Comparison of ENCODE assay signal across 8 mouse cellular contexts in genomic region chr11:76436864-76437437, GRCm38 (mm10). TPM values are rescaled to one million over a fixed set of nuclear protein-coding genes. Genes with fewer than 3 reads are reported as not detected.
DNase-seq lines count a peak whose midpoint lies in the region; ATAC-seq and TF ChIP-seq lines count a peak whose summit lies in the region.

No protein-coding gene starts in this region.

- TF ChIP-seq CTCF in intestine, postnatal 0 days (IDR thresholded peaks at IDR 0.05; ENCODE audit: low read depth): peak; percentile 36; the same call in 1 of the 2 replicates
- TF ChIP-seq CTCF in olfactory bulb, adult 2 months (IDR thresholded peaks at IDR 0.05; ENCODE audit: insufficient read depth, low read depth, low read length): no peak
- no peak for TF ChIP-seq CTCF in thymus, adult 2 months (IDR thresholded peaks at IDR 0.05; ENCODE audit: borderline replicate concordance, control insufficient read depth, extremely low read depth, insufficient read depth, low read length, poor library complexity)

- peak overlapping the region; percentile 60 for H3K4me2 ChIP-seq in intestine, postnatal 0 days (replicated peaks; ENCODE audit: low read depth)
- 0 out of 2 replicates have a peak overlapping the region, but pooled peaks have one; percentile 2 for H3K4me2 ChIP-seq in liver, embryonic 16.5 days (ENCODE audit: low read depth, low read length)

- WGBS in intestine, postnatal 0 days: 37% methylated on average over 28 of the region's 28 CpGs
- 31% methylated on average over 28 of the region's 28 CpGs for WGBS in liver, embryonic 16.5 days (ENCODE audit: insufficient replicate concordance)
- 15% methylated on average over 28 of the region's 28 CpGs for WGBS in olfactory bulb, adult 2 months
- WGBS in thymus, adult 2 months: 90% methylated on average over 28 of the region's 28 CpGs

- DNase-seq in adrenal gland, postnatal 25 days: peak; percentile 54
- peak; percentile 78 for DNase-seq in embryo, embryonic 11 days
- peak; percentile 75 to 84 for DNase-seq in heart, adult 18-20 months
- DNase-seq in thymus, adult 2 months: no peak
- no peak for DNase-seq in c-Kit-positive CD71-positive TER-119-positive erythroid progenitor cells, embryonic 14.5 days (ENCODE audit: low spot score)

- no peak for TF ChIP-seq POLR2A in olfactory bulb, adult 2 months (IDR thresholded peaks at IDR 0.05; ENCODE audit: insufficient read depth, low read depth, low read length)
- TF ChIP-seq POLR2A in thymus, adult 2 months (IDR thresholded peaks at IDR 0.05; ENCODE audit: control insufficient read depth, extremely low read depth, insufficient read depth, low read length, poor library complexity): no peak

- peak; percentile 25; the same call in 1 of the 2 replicates for ATAC-seq in intestine, postnatal 0 days
- peak; percentile 39; the same call in 1 of the 2 replicates for ATAC-seq in liver, embryonic 16.5 days (ENCODE audit: low read depth)

- no peaks in the 10 kb centered on the region for H3K4me1 ChIP-seq in intestine, postnatal 0 days (replicated peaks; ENCODE audit: control insufficient read depth, insufficient read depth, low read length)
- H3K4me1 ChIP-seq in liver, embryonic 16.5 days (ENCODE audit: control insufficient read depth, low read depth, low read length): no peaks in the 10 kb centered on the region
- H3K4me1 ChIP-seq in olfactory bulb, adult 2 months (ENCODE audit: control insufficient read depth, insufficient read depth, low read length): peaks cover 61% of the 10 kb centered on the region
- H3K4me1 ChIP-seq in thymus, adult 2 months (replicated peaks; ENCODE audit: control insufficient read depth, insufficient read depth, low read length): no peaks in the 10 kb centered on the region

- no peaks in the 10 kb centered on the region for H3K9me3 ChIP-seq in intestine, postnatal 0 days (ENCODE audit: control insufficient read depth)
- H3K9me3 ChIP-seq in liver, embryonic 16.5 days (replicated peaks; ENCODE audit: control insufficient read depth, low read length): no peaks in the 10 kb centered on the region

- peak overlapping the region; percentile 34; the same call in 1 of the 2 replicates for H3K9ac ChIP-seq in intestine, postnatal 0 days (ENCODE audit: low read depth, low read length)
- H3K9ac ChIP-seq in liver, embryonic 16.5 days (ENCODE audit: low read depth, low read length): no peak overlapping the region

- no peaks in the 10 kb centered on the region for H3K27me3 ChIP-seq in intestine, postnatal 0 days (replicated peaks; ENCODE audit: control insufficient read depth, insufficient read depth, low read length)
- 0 out of 2 replicates have a peak, but pooled peaks cover 3% of the 10 kb centered on the region for H3K27me3 ChIP-seq in liver, embryonic 16.5 days (ENCODE audit: control insufficient read depth, insufficient read depth, low read depth, low read length)
- H3K27me3 ChIP-seq in thymus, adult 2 months (ENCODE audit: control insufficient read depth, insufficient read depth, low read length): no peaks in the 10 kb centered on the region

- H3K36me3 ChIP-seq in intestine, postnatal 0 days (ENCODE audit: control insufficient read depth, insufficient read depth): peaks cover 60% of the 10 kb centered on the region
- no peaks in the 10 kb centered on the region for H3K36me3 ChIP-seq in liver, embryonic 16.5 days (ENCODE audit: control insufficient read depth, insufficient read depth)
- no peaks in the 10 kb centered on the region for H3K36me3 ChIP-seq in thymus, adult 2 months (ENCODE audit: control insufficient read depth, insufficient read depth, low read length)

- peak overlapping the region; percentile 36 for H3K4me3 ChIP-seq in intestine, postnatal 0 days (ENCODE audit: low read depth, low read length)
- H3K4me3 ChIP-seq in liver, embryonic 16.5 days (ENCODE audit: low read depth, low read length): peak overlapping the region; percentile 13
- H3K4me3 ChIP-seq in olfactory bulb, adult 2 months (ENCODE audit: insufficient read depth, low read depth, low read length): peak overlapping the region; percentile 37
- H3K4me3 ChIP-seq in thymus, adult 2 months (ENCODE audit: control insufficient read depth, insufficient read depth, low read length): no peak overlapping the region

- H3K27ac ChIP-seq in intestine, postnatal 0 days (ENCODE audit: low read depth, low read length): peak overlapping the region; percentile 60
- H3K27ac ChIP-seq in liver, embryonic 16.5 days (ENCODE audit: low read length): 0 out of 2 replicates have a peak overlapping the region, but pooled peaks have one; percentile 27
- peak overlapping the region; percentile 48 for H3K27ac ChIP-seq in olfactory bulb, adult 2 months (ENCODE audit: insufficient read depth, low read depth, low read length)
- no peak overlapping the region for H3K27ac ChIP-seq in thymus, adult 2 months (ENCODE audit: control insufficient read depth, insufficient read depth, low read length)

RNA-seq across cellular contexts. Expression of gene Timm22, which starts 30.2 kb away (rescaled TPM):
- 38.9 and 47.4 TPM in 2 replicates for total RNA-seq in adrenal gland, postnatal 25 days (2021)
- total RNA-seq in heart, adult 18-20 months (2021): 10 to 100 TPM; 44.0 to 51.4 TPM
- 95.2 and 96.0 TPM in 2 replicates for polyA plus RNA-seq in intestine, postnatal 0 days (2015; fragmentation: Nextera tagmentation; extraction: Ambion mirVana)
- 33.7 and 35.7 TPM in 2 replicates for polyA plus RNA-seq in liver, embryonic 16.5 days (2015; fragmentation: Nextera tagmentation; extraction: Ambion mirVana)
- not detected in 2 replicates for polyA plus RNA-seq in olfactory bulb, adult 2 months (2012; ENCODE audit: insufficient read depth, insufficient read length, low replicate concordance, missing spikeins)
- polyA plus RNA-seq in thymus, adult 2 months (2012; rRNA removed): 18.0 and 20.4 TPM in 2 replicates

RNA-seq across cellular contexts. Expression of gene Nxn, which starts 38.0 kb away (rescaled TPM):
- 23.8 and 29.5 TPM in 2 replicates for total RNA-seq in adrenal gland, postnatal 25 days (2021)
- 10 to 100 TPM; 13.5 to 17.8 TPM for total RNA-seq in heart, adult 18-20 months (2021)
- polyA plus RNA-seq in intestine, postnatal 0 days (2015; fragmentation: Nextera tagmentation; extraction: Ambion mirVana): 14.9 and 15.9 TPM in 2 replicates
- 2.0 and 2.6 TPM in 2 replicates for polyA plus RNA-seq in liver, embryonic 16.5 days (2015; fragmentation: Nextera tagmentation; extraction: Ambion mirVana)
- polyA plus RNA-seq in olfactory bulb, adult 2 months (2012; ENCODE audit: insufficient read depth, insufficient read length, low replicate concordance, missing spikeins): not detected in 2 replicates
- 24.7 and 25.3 TPM in 2 replicates for polyA plus RNA-seq in thymus, adult 2 months (2012; rRNA removed)

Comparison
In these comparisons a context has a peak if more than half of its experiments do, and no peak if none do; other contexts are left out.
1. DNase-seq: peak in adrenal gland, postnatal 25 days (single experiment), embryo, embryonic 11 days (single experiment) and heart, adult 18-20 months (2 of 2); none in thymus, adult 2 months (single experiment) and c-Kit-positive CD71-positive TER-119-positive erythroid progenitor cells, embryonic 14.5 days (single experiment).
2. RNA of gene Timm22, which starts 30.2 kb away (polyA plus RNA-seq): 95.2 to 96.0 TPM in intestine, postnatal 0 days, 33.7 to 35.7 TPM in liver, embryonic 16.5 days and 18.0 to 20.4 TPM in thymus, adult 2 months; not detected in olfactory bulb, adult 2 months; every median in the first group is over 10 times any median in the second.